Mouse (Mus musculus) liver, embryonic 14.5 days (tissue): ENCODE results near the gene Ndrg4. TPM values are rescaled to one million over a fixed set of nuclear protein-coding genes. Genes with fewer than 3 reads are reported as not detected.
A peak's percentile ranks its signal among the peaks of the same experiment; 100 is the strongest.

Experiments
- ATAC-seq: fragments of 200-750 bp; cut with Nextera tagmentation; 2 replicates; pipeline ENCODE4 v1.8.0; 2017; ENCODE audit warnings: moderate number of reproducible peaks, mild to moderate bottlenecking, moderate library complexity; ENCODE audit not compliant: insufficient read depth
- DNase-seq, 3 experiments: peaks; one replicate each; pipeline ENCODE4 v3.0.0-alpha.2; 2012 to 2013; ENCODE audit warnings: low read depth in 3 of 3, low spot score in 3 of 3
- H3K27ac ChIP-seq: fragments of 300-500 bp; sonication (generic); 2 replicates; pipeline ENCODE4 v1.5.1; 2014; ENCODE audit warnings: moderate library complexity, mild to moderate bottlenecking, control low read depth, inconsistent platforms
- H3K27me3 ChIP-seq: fragments of 300-500 bp; sonication (generic); 2 replicates; pipeline ENCODE4 v1.6.1; 2014; ENCODE audit warnings: mild to moderate bottlenecking, low read length, moderate library complexity; ENCODE audit not compliant: control insufficient read depth, insufficient read depth
- H3K36me3 ChIP-seq: fragments of 300-500 bp; sonication (generic); replicated peaks from 2 replicates; pipeline ENCODE4 v1.6.1; 2014; ENCODE audit warnings: low read depth; ENCODE audit not compliant: control insufficient read depth, insufficient read depth
- H3K4me1 ChIP-seq, 2 experiments: fragments of 200-500 bp in 1 of 2; fragments of 300-500 bp in 1 of 2; sonication (generic) in 1 of 2; replicated peaks; 2 replicates each; pipeline ENCODE4 v1.6.1; 2012 to 2014; ENCODE audit warnings: antibody characterized with exemption in 1 of 2, inconsistent platforms in 1 of 2, low read length in 1 of 2; ENCODE audit not compliant: control insufficient read depth in 2 of 2, insufficient read depth in 2 of 2
- H3K4me2 ChIP-seq: fragments of 300-500 bp; sonication (generic); 2 replicates; pipeline ENCODE4 v1.6.1; 2014; ENCODE audit warnings: low read depth, mild to moderate bottlenecking, control low read depth, moderate library complexity
- H3K4me3 ChIP-seq, 2 experiments: fragments of 200-500 bp in 1 of 2; fragments of 300-500 bp in 1 of 2; sonication (generic) in 1 of 2; 2 replicates each; pipeline ENCODE4 v1.5.1; 2012 to 2014; ENCODE audit warnings: low read depth in 2 of 2, low read length in 2 of 2, mild to moderate bottlenecking in 2 of 2, control low read depth in 1 of 2, inconsistent platforms in 1 of 2, moderate library complexity in 1 of 2; ENCODE audit not compliant: insufficient read depth in 1 of 2
- H3K9ac ChIP-seq: fragments of 300-500 bp; sonication (generic); replicated peaks from 2 replicates; pipeline ENCODE4 v1.6.1; 2014; ENCODE audit warnings: mild to moderate bottlenecking, control low read depth, moderate library complexity
- H3K9me3 ChIP-seq: fragments of 300-500 bp; sonication (generic); 2 replicates; pipeline ENCODE4 v1.6.1; 2016; ENCODE audit warnings: low read length, mixed read lengths; ENCODE audit not compliant: control insufficient read depth
- CTCF ChIP-seq: IDR thresholded peaks from 2 replicates; pipeline ENCODE4 v1.5.1; 2016; ENCODE audit warnings: antibody characterized with exemption, low read depth, control low read depth
- EP300 ChIP-seq: IDR thresholded peaks from 2 replicates; pipeline ENCODE4 v1.6.1; 2016; ENCODE audit warnings: antibody characterized with exemption, low read depth
- WGBS: fragments of 180-500 bp; shearing (Covaris S2); extraction: QIAGEN DNeasy Blood & Tissue Kit; methylation state at CpG from one replicate; pipeline ENCODE4 v1.1.7; 2014; ENCODE audit not compliant: insufficient replicate concordance; 5-methylcytosine and 5-hydroxymethylcytosine counted together
- polyA plus RNA-seq, 2 experiments: library from polyadenylated mRNA; depleted of rRNA in 1 of 2; stranded (reverse) in 1 of 2; unstranded in 1 of 2; fragments of >200 nt; fragmentation: Nextera tagmentation in 1 of 2; extraction: Ambion mirVana in 1 of 2; gene quantifications; 2 replicates each; pipeline versions ENCODE4 v1.2.1 to v1.2.3; 2012 to 2014

Gene Ndrg4
- polyA plus RNA-seq, 2 experiments, result 0.62 to 0.81 TPM

DNA sequence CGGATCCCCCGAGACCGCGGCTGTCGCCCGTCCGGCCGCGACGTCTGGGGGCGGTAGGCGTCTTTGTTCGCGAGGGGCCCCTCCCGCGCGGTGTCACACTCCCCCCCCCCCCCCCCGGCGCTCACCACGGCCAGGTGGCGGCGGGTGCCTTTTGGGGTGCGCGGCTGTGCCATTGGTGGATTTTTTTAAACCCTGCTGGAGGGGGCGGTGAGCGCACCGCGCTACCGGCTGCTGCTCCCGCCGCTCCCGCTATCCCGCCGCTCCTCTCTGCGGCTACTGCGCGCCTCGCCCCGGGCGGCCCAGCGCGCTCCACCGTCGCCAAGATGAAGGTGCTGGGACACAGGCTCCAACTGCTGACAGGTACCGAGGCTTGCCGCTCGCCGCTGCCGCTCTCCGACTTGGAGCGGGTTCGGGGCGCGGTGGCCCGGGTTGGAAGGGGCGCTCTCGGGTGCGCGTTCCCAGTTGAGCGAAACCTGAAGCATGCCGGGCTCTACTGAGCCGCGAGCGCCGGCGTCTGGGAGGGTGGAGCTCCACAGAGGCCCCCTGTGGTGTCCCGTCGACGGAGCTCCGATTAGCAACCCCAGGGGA is 1.3 kb downstream of the Ndrg4 start:
- Histone ChIP-seq H3K4me1 (no peaks in the 10 kb centered on the region), H3K27me3 (peaks cover 43% of the 10 kb centered on the region), H3K4me2 (peak overlapping the region; percentile 57), H3K9me3 (no peaks in the 10 kb centered on the region), H3K36me3 (no peaks in the 10 kb centered on the region), H3K4me3 (peak overlapping the region; percentile 15 to 41; a peak in 3 of 4 replicates), H3K9ac (no peak overlapping the region), H3K27ac (no peak overlapping the region)
- WGBS, result 1% methylated on average over 60 of the region's 70 CpGs
- TF ChIP-seq EP300 (no peak), CTCF (no peak)
- ATAC-seq, result no peak
- no peak for DNase-seq

GRCm38 (mm10) chr8:95688073-95688672 is 11.4 kb downstream of the Ndrg4 start:
- H3K36me3 ChIP-seq, result no peaks in the 10 kb centered on the region
- no peak overlapping the region for H3K27ac ChIP-seq
- H3K9me3 ChIP-seq, result no peaks in the 10 kb centered on the region
- no peak overlapping the region for H3K9ac ChIP-seq
- DNase-seq, result no peak
- no peaks in the 10 kb centered on the region for H3K27me3 ChIP-seq
- no peak overlapping the region for H3K4me2 ChIP-seq
- H3K4me3 ChIP-seq, result no peak overlapping the region
- no peak for ATAC-seq
- WGBS, result 57% methylated on average over 10 of the region's 10 CpGs
- no peaks in the 10 kb centered on the region for H3K4me1 ChIP-seq
- no peak for TF ChIP-seq CTCF

DNA sequence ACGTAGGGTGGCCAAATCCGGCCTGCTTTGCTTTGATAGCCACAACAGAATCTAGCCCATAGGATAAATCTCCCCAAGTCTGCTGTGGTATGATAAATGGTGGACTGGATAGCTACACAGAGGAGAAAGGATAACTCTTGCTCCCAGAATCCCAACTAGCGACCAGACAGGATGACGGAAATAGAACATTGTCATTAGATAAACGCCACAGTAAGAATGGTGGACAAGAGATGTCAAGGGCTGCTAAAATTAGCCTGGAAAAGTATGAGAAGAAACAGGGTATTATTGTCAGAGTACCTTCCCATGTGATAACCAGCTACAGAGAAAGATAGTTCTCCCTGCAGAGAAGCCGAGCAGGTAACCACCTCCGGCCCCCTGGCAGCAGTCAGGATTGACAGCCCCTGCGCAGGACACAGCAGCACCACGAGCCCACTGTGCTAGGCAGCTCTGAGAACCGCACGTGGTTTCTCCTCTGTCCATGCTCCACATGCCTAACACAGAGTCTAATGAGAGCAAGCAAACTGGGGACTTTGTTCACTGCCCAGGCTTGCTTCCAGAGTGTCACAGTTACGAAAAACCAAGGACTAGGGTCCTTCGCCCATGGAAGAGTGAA is 14.3 kb downstream of the Ndrg4 start:
- Histone ChIP-seq H3K27me3 (peaks cover 9% of the 10 kb centered on the region), H3K9ac (no peak overlapping the region), H3K9me3 (no peaks in the 10 kb centered on the region), H3K36me3 (no peaks in the 10 kb centered on the region), H3K27ac (no peak overlapping the region), H3K4me2 (no peak overlapping the region), H3K4me1 (no peaks in the 10 kb centered on the region), H3K4me3 (no peak overlapping the region)
- ATAC-seq (no peak), DNase-seq (no peak)
- WGBS, result 55% methylated on average over 13 of the region's 13 CpGs
- TF ChIP-seq EP300 (no peak), CTCF (no peak)

GRCm38 (mm10) chr8:95694631-95695030 is 17.9 kb downstream of the Ndrg4 start:
- 25% methylated on average over 6 of the region's 6 CpGs for WGBS

DNA sequence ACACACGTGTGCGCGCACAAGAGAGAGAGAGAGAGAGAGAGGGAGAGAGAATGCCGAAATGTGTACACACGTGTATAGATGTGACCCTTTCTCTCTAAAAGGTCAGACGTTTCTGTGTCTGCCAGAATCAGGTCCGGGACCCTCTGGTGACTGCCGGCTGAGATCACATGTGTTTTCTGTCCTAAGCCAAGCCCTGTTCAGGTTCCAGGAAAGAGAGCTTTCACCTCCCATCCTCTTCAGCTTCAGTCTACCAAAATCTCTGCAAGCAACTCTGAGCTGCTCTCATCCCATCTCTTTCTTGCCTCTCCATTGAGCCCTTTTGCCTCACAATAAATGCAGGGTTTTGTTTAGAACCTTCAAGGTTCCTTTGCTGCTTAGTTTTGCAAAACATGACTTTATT is 19.9 kb downstream of the Ndrg4 start:
- no peak overlapping the region for H3K4me2 ChIP-seq
- H3K4me3 ChIP-seq, result no peak overlapping the region
- no peaks in the 10 kb centered on the region for H3K9me3 ChIP-seq
- DNase-seq (no peak), ATAC-seq (no peak)
- H3K27ac ChIP-seq, result no peak overlapping the region
- H3K27me3 ChIP-seq, result peaks cover 12% of the 10 kb centered on the region
- no peak overlapping the region for H3K9ac ChIP-seq
- no peaks in the 10 kb centered on the region for H3K36me3 ChIP-seq
- H3K4me1 ChIP-seq, result no peaks in the 10 kb centered on the region
- no peak for TF ChIP-seq CTCF
- no peak for TF ChIP-seq EP300
- WGBS, result 52% methylated on average over 5 of the region's 8 CpGs

More at GRCm38 (mm10) chr8:95694631-95695030, 17.9 kb downstream of the Ndrg4 start:
- H3K27ac ChIP-seq, result no peak overlapping the region
- no peaks in the 10 kb centered on the region for H3K9me3 ChIP-seq
- TF ChIP-seq CTCF, result no peak
- TF ChIP-seq EP300, result no peak
- H3K4me2 ChIP-seq, result no peak overlapping the region
- no peak overlapping the region for H3K9ac ChIP-seq
- H3K27me3 ChIP-seq, result peaks cover 12% of the 10 kb centered on the region
- H3K36me3 ChIP-seq, result no peaks in the 10 kb centered on the region
- no peaks in the 10 kb centered on the region for H3K4me1 ChIP-seq
- ATAC-seq (no peak), DNase-seq (no peak)
- no peak overlapping the region for H3K4me3 ChIP-seq
